Mouse (Mus musculus) R1 (cell line): Measurements from ENCODE around the gene Rps6ka1.

ENCODE experiments used
- DNase-seq: peaks from one replicate; pipeline ENCODE4 v3.0.0-alpha.2; 2018; ENCODE audit warnings: low read depth, low spot score

Gene Rps6ka1

GRCm38 (mm10) chr4:133825731-133826130 is 61.9 kb downstream of the Rps6ka1 start:
- DNase-seq, result peak; percentile 1

- DNase-seq, result peak; percentile 87
Observed at GRCm38 (mm10) chr4:133820806-133821560, 66.6 kb downstream of the Rps6ka1 start.

GRCm38 (mm10) chr4:133820166-133820565 is 67.4 kb downstream of the Rps6ka1 start:
- DNase-seq, result no peak

GRCm38 (mm10) chr4:133817356-133817755 is 70.2 kb downstream of the Rps6ka1 start:
- DNase-seq, result peak; percentile 46

- DNase-seq, result no peak
Observed at GRCm38 (mm10) chr4:133816504-133816875, 71.1 kb downstream of the Rps6ka1 start.

- peak; percentile 99 for DNase-seq
Observed at GRCm38 (mm10) chr4:133815635-133816503, 71.7 kb downstream of the Rps6ka1 start.

GRCm38 (mm10) chr4:133814804-133815515 is 72.6 kb downstream of the Rps6ka1 start:
- DNase-seq, result peak; percentile 67

- peak; percentile 95 for DNase-seq
Observed at GRCm38 (mm10) chr4:133813992-133814803, 73.4 kb downstream of the Rps6ka1 start.

GRCm38 (mm10) chr4:133813174-133813991 is 74.2 kb downstream of the Rps6ka1 start:
- DNase-seq, result peak; percentile 95

GRCm38 (mm10) chr4:133804401-133805263 is 83.0 kb downstream of the Rps6ka1 start:
- peak; percentile 55 for DNase-seq

- no peak for DNase-seq
Observed at GRCm38 (mm10) chr4:133800589-133800988, 87.0 kb downstream of the Rps6ka1 start.
